Mouse (Mus musculus): ENCODE data around the gene Rpl7l1.

DNA sequence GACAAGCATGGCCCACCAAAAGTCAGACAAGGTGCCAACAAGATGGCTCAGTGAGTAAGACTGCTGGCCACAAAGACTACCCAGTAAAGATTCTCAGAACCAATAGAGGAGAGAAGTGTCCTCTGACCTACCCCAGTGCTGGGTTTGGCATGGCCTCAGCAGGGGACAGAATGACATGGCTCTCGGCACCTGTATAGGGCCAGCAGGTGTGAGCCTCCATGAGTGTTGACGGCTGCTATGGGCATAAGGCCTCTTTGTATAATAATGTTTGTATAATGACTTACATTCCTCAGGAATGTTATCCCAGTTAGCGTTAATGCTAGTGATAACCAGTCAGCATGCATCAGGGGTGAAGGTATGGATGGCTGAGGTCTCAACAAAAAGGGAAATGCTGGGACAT lies 6.4 kb downstream of the Rpl7l1 start:
- TF ChIP-seq POLR2A (IDR thresholded peaks at IDR 0.05; ENCODE audit: borderline replicate concordance, insufficient read depth, low read length) = no peak
- no peak for TF ChIP-seq CTCF (IDR thresholded peaks at IDR 0.05; ENCODE audit: borderline replicate concordance, insufficient read depth, low read depth, low read length)

Data from cerebellum, adult 2 months (tissue).